Mouse (Mus musculus) midbrain, postnatal 0 days (tissue): Measurements from ENCODE around the gene Lrrc66. TPM values are rescaled to one million over a fixed set of nuclear protein-coding genes. Genes with fewer than 3 reads are reported as not detected.

Source experiments
- ATAC-seq: fragments of 200-750 bp; cut with Nextera tagmentation; 2 replicates; pipeline ENCODE4 v1.8.0; 2017; ENCODE audit warnings: moderate number of reproducible peaks, mild to moderate bottlenecking, moderate TSS enrichment, moderate library complexity; ENCODE audit not compliant: low FRiP score
- DNase-seq: peaks from one replicate; pipeline ENCODE4 v3.0.0-alpha.2; 2015; ENCODE audit warnings: low spot score
- H3K27ac ChIP-seq: fragments of 300-500 bp; sonication (generic); 2 replicates; pipeline ENCODE4 v1.5.1; 2014; ENCODE audit warnings: low read depth, mild to moderate bottlenecking, low read length, mixed read lengths
- H3K27me3 ChIP-seq: fragments of 300-500 bp; sonication (generic); 2 replicates; pipeline ENCODE4 v1.6.1; 2014; ENCODE audit warnings: low read length, control low read depth, mixed read lengths; ENCODE audit not compliant: insufficient read depth
- H3K36me3 ChIP-seq: fragments of 300-500 bp; sonication (generic); 2 replicates; pipeline ENCODE4 v1.6.1; 2014; ENCODE audit warnings: low read length, control low read depth, mixed read lengths; ENCODE audit not compliant: insufficient read depth
- H3K4me1 ChIP-seq: fragments of 300-500 bp; sonication (generic); 2 replicates; pipeline ENCODE4 v1.6.1; 2014; ENCODE audit warnings: mild to moderate bottlenecking, control low read depth, antibody characterized with exemption, low read length, mixed read lengths; ENCODE audit not compliant: insufficient read depth
- H3K4me2 ChIP-seq: fragments of 300-500 bp; sonication (generic); 2 replicates; pipeline ENCODE4 v1.6.1; 2014; ENCODE audit warnings: low read depth, mild to moderate bottlenecking, low read length, mixed read lengths; ENCODE audit not compliant: poor library complexity, severe bottlenecking
- H3K4me3 ChIP-seq: fragments of 300-500 bp; sonication (generic); 2 replicates; pipeline ENCODE4 v1.5.1; 2014; ENCODE audit warnings: low read depth, mild to moderate bottlenecking, low read length, moderate library complexity
- H3K9ac ChIP-seq: fragments of 300-500 bp; sonication (generic); replicated peaks from 2 replicates; pipeline ENCODE4 v1.6.1; 2014; ENCODE audit warnings: mild to moderate bottlenecking, low read length, moderate library complexity, mixed read lengths; ENCODE audit not compliant: poor library complexity, severe bottlenecking
- H3K9me3 ChIP-seq: fragments of 300-500 bp; sonication (generic); 2 replicates; pipeline ENCODE4 v1.6.1; 2016; ENCODE audit warnings: low read length, control low read depth
- CTCF ChIP-seq: IDR thresholded peaks from 2 replicates; pipeline ENCODE4 v1.5.1; 2016; ENCODE audit warnings: antibody characterized with exemption, mild to moderate bottlenecking
- WGBS: fragments of 180-500 bp; shearing (Covaris S2); extraction: QIAGEN DNeasy Blood & Tissue Kit; methylation state at CpG from one replicate; pipeline ENCODE4 v1.1.7; 2014; 5-methylcytosine and 5-hydroxymethylcytosine counted together
- polyA plus RNA-seq: library from polyadenylated mRNA; unstranded; fragments of >200 nt; fragmentation: Nextera tagmentation; extraction: Ambion mirVana; gene quantifications from 2 replicates; pipeline ENCODE4 v1.2.1, GENCODE M21; 2015
- total RNA-seq: library from RNA; depleted of rRNA; stranded (reverse); fragments of >200 nt; gene quantifications from 2 replicates; pipeline ENCODE4 v1.2.3, GENCODE M21; 2014

Gene Lrrc66
- total and polyA plus RNA-seq, 2 experiments from 2014 or later = not detected

- ATAC-seq = no peak
- Histone ChIP-seq H3K27ac (no peak overlapping the region), H3K27me3 (no peaks in the 10 kb centered on the region), H3K9ac (no peak overlapping the region), H3K4me2 (no peak overlapping the region), H3K4me1 (peaks cover 5% of the 10 kb centered on the region; the same call in 1 of the 2 replicates), H3K9me3 (no peaks in the 10 kb centered on the region), H3K4me3 (no peak overlapping the region), H3K36me3 (no peaks in the 10 kb centered on the region)
- WGBS = 56% methylated on average over 7 of the region's 7 CpGs
- DNase-seq = peak; percentile 9
- TF ChIP-seq CTCF = no peak
Observed at GRCm38 (mm10) chr5:73576708-73577107, 55.6 kb downstream of the Lrrc66 start.

DNA sequence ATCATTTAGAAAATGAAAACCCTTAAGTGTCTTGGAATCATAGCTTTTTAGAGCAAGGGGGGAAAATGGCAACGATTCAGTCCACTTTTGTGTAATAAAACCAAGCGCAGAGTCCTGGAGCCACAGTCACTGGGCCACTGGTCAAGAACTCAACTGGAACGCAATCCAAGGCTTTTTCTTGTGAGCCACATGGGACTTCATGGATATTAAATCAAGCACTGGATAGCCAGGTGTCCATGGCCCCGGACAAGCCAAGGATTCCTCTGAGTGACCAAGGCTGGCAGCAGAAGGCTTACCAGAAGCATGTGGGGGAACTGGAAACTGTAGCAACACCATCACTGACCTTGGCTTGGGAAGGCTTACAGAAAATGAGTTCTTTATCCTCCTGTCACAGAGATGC lies 57.7 kb downstream of the Lrrc66 start:
- TF ChIP-seq CTCF = no peak
- peak; percentile 4 for DNase-seq
- Histone ChIP-seq H3K36me3 (no peaks in the 10 kb centered on the region), H3K4me3 (no peak overlapping the region), H3K4me1 (peaks cover 5% of the 10 kb centered on the region; the same call in 1 of the 2 replicates), H3K27me3 (no peaks in the 10 kb centered on the region), H3K4me2 (no peak overlapping the region), H3K9me3 (no peaks in the 10 kb centered on the region), H3K27ac (no peak overlapping the region), H3K9ac (no peak overlapping the region)
- 75% methylated on average over 4 of the region's 4 CpGs for WGBS
- ATAC-seq = no peak

DNA sequence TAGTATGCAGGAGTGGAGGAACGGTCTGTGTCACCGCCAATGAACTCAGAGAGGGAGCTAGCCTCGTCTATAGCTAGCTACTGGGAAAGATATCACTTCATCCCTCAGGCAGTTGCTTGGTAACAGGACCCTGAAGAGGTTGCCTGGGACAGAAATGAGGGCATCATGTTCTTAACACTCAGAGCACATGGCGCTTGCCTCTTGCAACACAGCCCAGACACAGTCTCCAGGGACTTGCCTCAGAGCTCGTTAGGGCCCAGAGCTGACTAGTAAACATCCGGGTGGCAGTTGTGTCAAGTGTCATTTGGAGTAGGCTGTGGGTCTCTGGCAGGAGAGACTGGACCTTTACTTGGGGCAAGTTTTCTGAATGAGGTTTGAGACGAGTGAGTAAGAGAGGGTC lies 58.5 kb downstream of the Lrrc66 start:
- 80% methylated on average over 7 of the region's 7 CpGs for WGBS

GRCm38 (mm10) chr5:73572846-73573245 lies 59.5 kb downstream of the Lrrc66 start:
- Histone ChIP-seq H3K27ac (no peak overlapping the region), H3K4me3 (no peak overlapping the region), H3K36me3 (no peaks in the 10 kb centered on the region), H3K4me1 (peaks cover 5% of the 10 kb centered on the region; the same call in 1 of the 2 replicates), H3K27me3 (no peaks in the 10 kb centered on the region), H3K9me3 (no peaks in the 10 kb centered on the region), H3K4me2 (no peak overlapping the region), H3K9ac (no peak overlapping the region)
- ATAC-seq (no peak), DNase-seq (peak; percentile 56)
- TF ChIP-seq CTCF = no peak
- 85% methylated on average over 2 of the region's 2 CpGs for WGBS

More for the DNA sequence above, 58.5 kb downstream of the Lrrc66 start:
- Histone ChIP-seq H3K9ac (no peak overlapping the region), H3K27me3 (no peaks in the 10 kb centered on the region), H3K4me2 (no peak overlapping the region), H3K9me3 (no peaks in the 10 kb centered on the region), H3K4me3 (no peak overlapping the region), H3K4me1 (peaks cover 5% of the 10 kb centered on the region; the same call in 1 of the 2 replicates), H3K27ac (no peak overlapping the region), H3K36me3 (no peaks in the 10 kb centered on the region)
- no peak for TF ChIP-seq CTCF
- ATAC-seq (no peak), DNase-seq (peak; percentile 6)

GRCm38 (mm10) chr5:73571395-73572156 lies 60.8 kb downstream of the Lrrc66 start:
- no peak for TF ChIP-seq CTCF
- Histone ChIP-seq H3K27ac (no peak overlapping the region), H3K4me1 (peaks cover 5% of the 10 kb centered on the region; the same call in 1 of the 2 replicates), H3K36me3 (no peaks in the 10 kb centered on the region), H3K9me3 (no peaks in the 10 kb centered on the region), H3K9ac (no peak overlapping the region), H3K27me3 (no peaks in the 10 kb centered on the region), H3K4me2 (no peak overlapping the region), H3K4me3 (no peak overlapping the region)
- DNase-seq = no peak
- 97% methylated on average over 6 of the region's 6 CpGs for WGBS
- no peak for ATAC-seq

DNA sequence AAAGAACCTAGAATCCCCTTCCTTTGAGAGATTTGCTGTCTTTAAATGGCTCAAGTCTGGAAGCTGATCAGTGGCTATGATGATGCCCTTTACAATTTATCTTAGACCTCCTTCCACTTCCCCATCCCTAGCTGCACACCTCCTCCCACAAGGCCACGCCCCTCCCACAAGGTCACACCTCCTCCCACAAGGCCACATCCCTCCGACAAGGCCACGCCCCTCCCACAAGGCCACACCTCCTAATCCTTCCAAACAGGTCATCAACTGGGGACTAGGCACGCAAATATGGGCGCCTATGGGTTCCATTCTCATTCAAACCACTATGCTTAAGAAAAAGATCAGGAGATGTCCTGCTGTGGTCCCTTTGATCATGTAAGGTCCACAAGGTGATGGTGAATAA lies 63.1 kb downstream of the Lrrc66 start:
- no peak for DNase-seq
- 79% methylated on average over 5 of the region's 5 CpGs for WGBS

More for the DNA sequence above, 63.1 kb downstream of the Lrrc66 start:
- ATAC-seq = no peak
- no peak overlapping the region for H3K9ac ChIP-seq
- H3K36me3 ChIP-seq = no peaks in the 10 kb centered on the region
- no peak for TF ChIP-seq CTCF
- H3K27ac ChIP-seq = no peak overlapping the region
- no peaks in the 10 kb centered on the region for H3K9me3 ChIP-seq
- H3K4me1 ChIP-seq = no peaks in the 10 kb centered on the region
- H3K4me2 ChIP-seq = no peak overlapping the region
- H3K27me3 ChIP-seq = no peaks in the 10 kb centered on the region; the same call in 1 of the 2 replicates
- H3K4me3 ChIP-seq = no peak overlapping the region
